Mouse (Mus musculus) liver, embryonic 16.5 days (tissue): ENCODE measurements around the gene Cx3cr1. TPM values are rescaled to one million over a fixed set of nuclear protein-coding genes. Genes with fewer than 3 reads are reported as not detected.

Experiments used
- ATAC-seq: fragments of 200-750 bp; cut with Nextera tagmentation; 2 replicates; pipeline ENCODE4 v1.8.0; 2017; ENCODE audit warnings: low read depth, mild to moderate bottlenecking, moderate number of reproducible peaks, moderate library complexity
- H3K27ac ChIP-seq: fragments of 300-500 bp; sonication (generic); 2 replicates; pipeline ENCODE4 v1.5.1; 2014; ENCODE audit warnings: mild to moderate bottlenecking, low read length
- H3K27me3 ChIP-seq: fragments of 300-500 bp; sonication (generic); 2 replicates; pipeline ENCODE4 v1.6.1; 2014; ENCODE audit warnings: low read depth, low read length, mixed read lengths; ENCODE audit not compliant: control insufficient read depth, insufficient read depth
- H3K36me3 ChIP-seq: fragments of 300-500 bp; sonication (generic); 2 replicates; pipeline ENCODE4 v1.6.1; 2014; ENCODE audit warnings: mild to moderate bottlenecking; ENCODE audit not compliant: control insufficient read depth, insufficient read depth
- H3K4me1 ChIP-seq: fragments of 300-500 bp; sonication (generic); 2 replicates; pipeline ENCODE4 v1.6.1; 2014; ENCODE audit warnings: low read depth, low read length, mixed read lengths; ENCODE audit not compliant: control insufficient read depth
- H3K4me2 ChIP-seq: fragments of 300-500 bp; sonication (generic); 2 replicates; pipeline ENCODE4 v1.6.1; 2014; ENCODE audit warnings: low read depth, low read length, mixed read lengths
- H3K4me3 ChIP-seq: fragments of 300-500 bp; sonication (generic); 2 replicates; pipeline ENCODE4 v1.5.1; 2014; ENCODE audit warnings: low read depth, mild to moderate bottlenecking, low read length
- H3K9ac ChIP-seq: fragments of 300-500 bp; sonication (generic); 2 replicates; pipeline ENCODE4 v1.6.1; 2014; ENCODE audit warnings: low read depth, low read length
- H3K9me3 ChIP-seq: fragments of 300-500 bp; sonication (generic); replicated peaks from 2 replicates; pipeline ENCODE4 v1.6.1; 2016; ENCODE audit warnings: low read length; ENCODE audit not compliant: control insufficient read depth
- WGBS: fragments of 180-500 bp; shearing (Covaris S2); extraction: QIAGEN DNeasy Blood & Tissue Kit; methylation state at CpG from one replicate; pipeline ENCODE4 v1.1.7; 2014; ENCODE audit not compliant: insufficient replicate concordance; 5-methylcytosine and 5-hydroxymethylcytosine counted together
- polyA plus RNA-seq: library from polyadenylated mRNA; unstranded; fragments of >200 nt; fragmentation: Nextera tagmentation; extraction: Ambion mirVana; gene quantifications from 2 replicates; pipeline ENCODE4 v1.2.1, GENCODE M21; 2015

Gene Cx3cr1
- polyA plus RNA-seq, 1 experiment from 2014 or later: 3.2 TPM

GRCm38 (mm10) chr9:120091696-120092238 lies 22.1 kb upstream of the Cx3cr1 start, which contains the start of gene Ccr8:
Gene Ccr8, plus strand, starts transcription at chr9:120092114.
- H3K27me3 ChIP-seq: no peaks in the 10 kb centered on the region
- H3K9ac ChIP-seq: no peak within 1 kb of the TSS
- H3K27ac ChIP-seq: no peak within 1 kb of the TSS
- H3K9me3 ChIP-seq: no peaks in the 10 kb centered on the region
- H3K4me2 ChIP-seq: no peak within 1 kb of the TSS
- no peak within 1 kb of the TSS for H3K4me3 ChIP-seq
- 65% methylated on average over 5 of the region's 5 CpGs for WGBS
- H3K4me1 ChIP-seq: no peaks in the 10 kb centered on the region
- no peak for ATAC-seq
- no peaks in the 10 kb centered on the region for H3K36me3 ChIP-seq

GRCm38 (mm10) chr9:120091086-120091485 lies 21.4 kb upstream of the Cx3cr1 start:
- Histone ChIP-seq H3K4me2 (no peak overlapping the region), H3K27me3 (no peaks in the 10 kb centered on the region), H3K9me3 (no peaks in the 10 kb centered on the region), H3K4me3 (no peak overlapping the region), H3K27ac (no peak overlapping the region), H3K4me1 (no peaks in the 10 kb centered on the region), H3K9ac (no peak overlapping the region), H3K36me3 (no peaks in the 10 kb centered on the region)
- 68% methylated on average over 10 of the region's 10 CpGs for WGBS
- ATAC-seq: no peak

GRCm38 (mm10) chr9:120089125-120089524 lies 19.4 kb upstream of the Cx3cr1 start:
- ATAC-seq: no peak
- WGBS: 68% methylated on average over 7 of the region's 7 CpGs
- Histone ChIP-seq H3K4me1 (no peaks in the 10 kb centered on the region), H3K36me3 (no peaks in the 10 kb centered on the region), H3K9me3 (no peaks in the 10 kb centered on the region), H3K9ac (no peak overlapping the region), H3K27ac (no peak overlapping the region), H3K27me3 (no peaks in the 10 kb centered on the region), H3K4me2 (no peak overlapping the region), H3K4me3 (no peak overlapping the region)

DNA sequence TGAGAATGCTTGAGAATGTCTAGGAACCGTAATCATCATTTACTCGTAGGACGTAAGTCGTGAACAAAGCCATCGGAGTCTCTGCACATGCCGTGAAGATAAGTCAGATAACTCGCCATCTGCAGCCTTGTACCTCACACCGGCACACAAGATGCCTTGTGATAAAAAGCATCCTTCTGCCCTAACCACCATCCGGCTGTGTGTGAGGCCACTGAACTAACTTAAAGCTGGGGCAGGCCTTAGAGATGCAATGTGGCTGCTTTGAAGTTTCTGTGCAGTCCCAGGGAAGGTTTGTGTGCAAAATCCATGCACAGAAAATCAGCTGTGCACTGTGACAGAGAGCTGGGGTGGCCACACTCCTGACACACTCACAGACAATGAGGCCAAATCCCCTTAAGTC lies 14.7 kb upstream of the Cx3cr1 start:
- no peaks in the 10 kb centered on the region for H3K9me3 ChIP-seq
- no peaks in the 10 kb centered on the region for H3K4me1 ChIP-seq
- H3K36me3 ChIP-seq: no peaks in the 10 kb centered on the region
- no peak overlapping the region for H3K4me2 ChIP-seq
- no peak for ATAC-seq
- no peak overlapping the region for H3K27ac ChIP-seq
- whole genome bisulfite sequencing: 58% methylated on average over 9 of the region's 9 CpGs
- no peaks in the 10 kb centered on the region for H3K27me3 ChIP-seq
- no peak overlapping the region for H3K4me3 ChIP-seq
- H3K9ac ChIP-seq: no peak overlapping the region

GRCm38 (mm10) chr9:120083158-120083894 lies 13.6 kb upstream of the Cx3cr1 start:
- no peaks in the 10 kb centered on the region for H3K9me3 ChIP-seq
- no peak overlapping the region for H3K9ac ChIP-seq
- ATAC-seq: no peak
- 58% methylated on average over 18 of the region's 18 CpGs for WGBS
- H3K4me3 ChIP-seq: no peak overlapping the region
- no peak overlapping the region for H3K27ac ChIP-seq
- H3K4me1 ChIP-seq: no peaks in the 10 kb centered on the region
- H3K27me3 ChIP-seq: no peaks in the 10 kb centered on the region
- no peaks in the 10 kb centered on the region for H3K36me3 ChIP-seq
- no peak overlapping the region for H3K4me2 ChIP-seq

GRCm38 (mm10) chr9:120082691-120083090 lies 13.0 kb upstream of the Cx3cr1 start:
- Histone ChIP-seq H3K36me3 (no peaks in the 10 kb centered on the region), H3K9me3 (no peaks in the 10 kb centered on the region), H3K27me3 (no peaks in the 10 kb centered on the region), H3K4me2 (no peak overlapping the region), H3K4me3 (no peak overlapping the region), H3K27ac (no peak overlapping the region), H3K4me1 (no peaks in the 10 kb centered on the region), H3K9ac (no peak overlapping the region)
- ATAC-seq: no peak
- 68% methylated on average over 4 of the region's 4 CpGs for WGBS

- ATAC-seq: no peak
- 69% methylated on average over 5 of the region's 5 CpGs for WGBS
Observed at GRCm38 (mm10) chr9:120081967-120082366, 12.3 kb upstream of the Cx3cr1 start.

GRCm38 (mm10) chr9:120081247-120081646 lies 11.6 kb upstream of the Cx3cr1 start:
- H3K4me2 ChIP-seq: no peak overlapping the region
- no peaks in the 10 kb centered on the region for H3K27me3 ChIP-seq
- H3K9me3 ChIP-seq: no peaks in the 10 kb centered on the region
- H3K4me3 ChIP-seq: no peak overlapping the region
- no peak overlapping the region for H3K27ac ChIP-seq
- H3K4me1 ChIP-seq: no peaks in the 10 kb centered on the region
- no peak for ATAC-seq
- WGBS: 54% methylated on average over 6 of the region's 6 CpGs
- H3K9ac ChIP-seq: no peak overlapping the region
- H3K36me3 ChIP-seq: no peaks in the 10 kb centered on the region

More at GRCm38 (mm10) chr9:120081967-120082366, 12.3 kb upstream of the Cx3cr1 start:
- H3K4me1 ChIP-seq: no peaks in the 10 kb centered on the region
- no peaks in the 10 kb centered on the region for H3K27me3 ChIP-seq
- H3K9ac ChIP-seq: no peak overlapping the region
- H3K27ac ChIP-seq: no peak overlapping the region
- no peak overlapping the region for H3K4me3 ChIP-seq
- H3K36me3 ChIP-seq: no peaks in the 10 kb centered on the region
- H3K4me2 ChIP-seq: no peak overlapping the region
- H3K9me3 ChIP-seq: no peaks in the 10 kb centered on the region

- Histone ChIP-seq H3K9me3 (no peaks in the 10 kb centered on the region), H3K4me1 (no peaks in the 10 kb centered on the region), H3K27ac (no peak overlapping the region), H3K4me2 (no peak overlapping the region), H3K27me3 (no peaks in the 10 kb centered on the region), H3K36me3 (no peaks in the 10 kb centered on the region), H3K9ac (no peak overlapping the region), H3K4me3 (no peak overlapping the region)
- ATAC-seq: no peak
- 66% methylated on average over 8 of the region's 8 CpGs for WGBS
Observed at GRCm38 (mm10) chr9:120080546-120081108, 10.9 kb upstream of the Cx3cr1 start.
